ENCODE assay signal across 8 mouse cellular contexts in the genomic region with DNA sequence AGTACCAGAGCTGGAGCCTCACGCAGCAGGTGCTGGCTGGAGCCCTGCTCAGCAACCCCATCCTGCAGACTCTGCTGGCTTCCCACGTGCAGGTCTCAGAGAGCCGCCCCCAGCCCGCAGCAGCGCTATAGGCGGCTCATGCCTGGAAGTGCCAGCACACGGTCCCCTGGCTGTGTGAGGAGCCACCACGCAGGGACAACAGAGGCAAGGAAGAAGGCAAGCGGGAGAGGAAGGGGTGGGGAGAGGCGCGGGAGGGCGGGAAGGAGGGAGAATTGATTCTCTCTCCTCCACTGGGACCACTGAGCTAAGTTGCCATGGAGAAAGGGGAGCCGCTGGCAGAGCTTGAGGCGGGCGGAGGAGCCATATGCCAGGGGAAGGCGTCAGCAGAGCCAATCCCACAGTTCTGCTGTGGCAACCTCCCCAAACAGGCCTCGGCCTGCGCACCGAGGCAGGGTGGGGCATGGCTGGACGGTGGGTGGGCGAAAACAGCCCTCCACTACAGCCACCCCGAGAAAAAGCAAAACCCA.
DNase-seq lines count a peak whose midpoint lies in the region; ATAC-seq and TF ChIP-seq lines count a peak whose summit lies in the region.

No protein-coding gene starts in this region.

- TF ChIP-seq POLR2A in heart, adult 2 months (IDR thresholded peaks at IDR 0.05; ENCODE audit: insufficient read depth, low read depth, low read length), result no peak

- H3K4me2 ChIP-seq in heart, postnatal 0 days (ENCODE audit: low read depth, low read length), result peak overlapping the region; percentile 42
- H3K4me2 ChIP-seq in neural tube, embryonic 15.5 days, result peak overlapping the region; percentile 57

- TF ChIP-seq CTCF in heart, adult 2 months (IDR thresholded peaks at IDR 0.05), result no peak
- TF ChIP-seq CTCF in heart, postnatal 0 days (IDR thresholded peaks at IDR 0.05; ENCODE audit: low read depth), result no peak

- H3K27me3 ChIP-seq in heart, adult 2 months (ENCODE audit: control insufficient read depth, insufficient read depth, low read length), result no peaks in the 10 kb centered on the region
- no peaks in the 10 kb centered on the region for H3K27me3 ChIP-seq in heart, postnatal 0 days (ENCODE audit: control insufficient read depth, insufficient read depth, low read length)
- H3K27me3 ChIP-seq in neural tube, embryonic 15.5 days (replicated peaks), result no peaks in the 10 kb centered on the region

- peak overlapping the region; percentile 33 for H3K4me3 ChIP-seq in heart, adult 2 months
- peak overlapping the region; percentile 17 for H3K4me3 ChIP-seq in heart, postnatal 0 days (ENCODE audit: low read depth, low read length)
- H3K4me3 ChIP-seq in neural tube, embryonic 15.5 days (replicated peaks), result peak overlapping the region; percentile 30

- peak overlapping the region; percentile 89 for H3K27ac ChIP-seq in heart, adult 2 months
- H3K27ac ChIP-seq in heart, postnatal 0 days (ENCODE audit: low read depth), result peak overlapping the region; percentile 83
- H3K27ac ChIP-seq in neural tube, embryonic 15.5 days (replicated peaks), result peak overlapping the region; percentile 87

- TF ChIP-seq EP300 in heart, adult 2 months (IDR thresholded peaks at IDR 0.05; ENCODE audit: insufficient read depth, low read depth, low read length), result peak; percentile 0; the same call in 1 of the 2 replicates
- no peak for TF ChIP-seq EP300 in heart, postnatal 0 days (IDR thresholded peaks at IDR 0.05; ENCODE audit: low read depth)

- 24% methylated on average over 22 of the region's 22 CpGs for WGBS in heart, adult 2 months
- whole genome bisulfite sequencing in heart, postnatal 0 days, result 29% methylated on average over 22 of the region's 22 CpGs
- WGBS in neural tube, embryonic 15.5 days, result 3% methylated on average over 19 of the region's 22 CpGs

- peaks cover 7% of the 10 kb centered on the region for H3K79me2 ChIP-seq in heart, adult 2 months (replicated peaks; ENCODE audit: control insufficient read depth, insufficient read depth, low read length)

- peaks cover 48% of the 10 kb centered on the region for H3K4me1 ChIP-seq in heart, adult 2 months (ENCODE audit: control insufficient read depth, insufficient read depth, low read length)
- peaks cover 79% of the 10 kb centered on the region for H3K4me1 ChIP-seq in heart, postnatal 0 days (ENCODE audit: control insufficient read depth, insufficient read depth)
- H3K4me1 ChIP-seq in neural tube, embryonic 15.5 days, result peaks cover 65% of the 10 kb centered on the region

- DNase-seq in heart, adult 2 months, result peak in 1 of 2 experiments; percentile 54
- DNase-seq in heart, adult 8-10 months (ENCODE audit: low spot score), result no peak
- DNase-seq in cerebellum, postnatal 10 days, result peak; percentile 83 to 90
- DNase-seq in heart, postnatal 0 days (ENCODE audit: low spot score), result no peak
- DNase-seq in left cerebral cortex, postnatal 10 days (ENCODE audit: extremely low spot score in 1 of 2, low spot score in 2 of 2), result peak; percentile 77 to 84
- no peak for DNase-seq in urinary bladder, postnatal 4 days (ENCODE audit: low spot score in 2 of 2)
- no peak for DNase-seq in kidney, postnatal 36 days

- H3K9me3 ChIP-seq in heart, postnatal 0 days (replicated peaks; ENCODE audit: control insufficient read depth, low read length), result no peaks in the 10 kb centered on the region
- H3K9me3 ChIP-seq in neural tube, embryonic 15.5 days (replicated peaks), result no peaks in the 10 kb centered on the region

- H3K9ac ChIP-seq in heart, adult 2 months (ENCODE audit: low read depth, low read length), result peak overlapping the region; percentile 61
- peak overlapping the region; percentile 43; the same call in 1 of the 2 replicates for H3K9ac ChIP-seq in heart, postnatal 0 days (replicated peaks; ENCODE audit: low read depth, low read length)
- peak overlapping the region; percentile 50 for H3K9ac ChIP-seq in neural tube, embryonic 15.5 days (replicated peaks)

- peaks cover 6% of the 10 kb centered on the region; the same call in 1 of the 2 replicates for H3K36me3 ChIP-seq in heart, adult 2 months (ENCODE audit: control insufficient read depth, insufficient read depth, low read length)
- no peaks in the 10 kb centered on the region for H3K36me3 ChIP-seq in heart, postnatal 0 days (replicated peaks; ENCODE audit: control insufficient read depth, insufficient read depth, low read length)
- H3K36me3 ChIP-seq in neural tube, embryonic 15.5 days, result no peaks in the 10 kb centered on the region

- intact Hi-C loops in heart, adult 2 months (cut with DNase I), result loop anchor here (1.0 kb wide), 1 partner anchor 61 kb away; no protein-coding TSS in a partner anchor
- intact Hi-C loops in left cerebral cortex, postnatal 10 days (cut with DNase I), result loop anchor here (2.0 kb wide), 1 partner anchor 62 kb away; a partner anchor contains a TSS

- peak; percentile 27 for ATAC-seq in heart, postnatal 0 days (ENCODE audit: insufficient read depth, low read depth)
- ATAC-seq in neural tube, embryonic 15.5 days (ENCODE audit: low FRiP score), result peak; percentile 77

Comparison
In these comparisons a context has a peak if more than half of its experiments do, and no peak if none do; other contexts are left out.
1. DNase-seq: peak in cerebellum, postnatal 10 days (2 of 2) and left cerebral cortex, postnatal 10 days (2 of 2); none in heart, adult 8-10 months (single experiment), heart, postnatal 0 days (single experiment), urinary bladder, postnatal 4 days (0 of 2) and kidney, postnatal 36 days (0 of 2).
2. Peak in every context shown above with its lines, with median percentiles within 50 percentile points of each other: H3K27ac ChIP-seq, H3K4me3 ChIP-seq and H3K9ac ChIP-seq.